Mouse (Mus musculus): ENCODE measurements around the gene Ampd3. TPM values are rescaled to one million over a fixed set of nuclear protein-coding genes. Genes with fewer than 3 reads are reported as not detected.

Gene Ampd3
- polyA plus RNA-seq, 1 experiment from 2014 or later: 1.9 TPM

DNA sequence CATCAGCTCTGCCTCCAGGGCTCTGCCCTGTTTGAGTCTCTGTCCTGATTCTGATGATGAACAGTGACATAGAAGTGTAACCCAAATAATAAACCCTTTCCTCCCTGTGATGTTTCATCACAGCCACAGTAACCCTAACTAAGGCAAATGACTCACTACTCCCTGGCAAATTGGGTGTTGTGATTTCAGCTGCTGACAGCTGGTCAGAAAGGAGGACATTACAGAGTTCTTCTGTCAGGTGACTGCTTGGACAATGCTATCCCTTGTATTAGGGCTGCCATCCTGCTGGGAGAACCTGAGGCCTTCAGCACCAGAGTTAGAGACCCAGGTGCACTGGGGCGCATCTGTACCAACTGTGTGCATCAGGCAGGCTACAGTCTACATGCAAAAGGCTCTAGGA, 14.7 kb upstream of the Ampd3 start:
- Histone ChIP-seq H3K36me3 (ENCODE audit: control insufficient read depth, insufficient read depth, low read length) (no peaks in the 10 kb centered on the region), H3K4me3 (ENCODE audit: low read depth, low read length) (no peak overlapping the region), H3K4me2 (ENCODE audit: low read length) (no peak overlapping the region), H3K27ac (ENCODE audit: low read depth) (no peak overlapping the region), H3K4me1 (replicated peaks; ENCODE audit: control insufficient read depth, insufficient read depth, low read length) (no peaks in the 10 kb centered on the region), H3K9me3 (ENCODE audit: control insufficient read depth, low read length) (no peaks in the 10 kb centered on the region), H3K27me3 (replicated peaks; ENCODE audit: control insufficient read depth, insufficient read depth, low read length) (no peaks in the 10 kb centered on the region), H3K9ac (ENCODE audit: low read length) (no peak overlapping the region)
- ATAC-seq (replicated peaks; ENCODE audit: low FRiP score, low TSS enrichment, low read depth) (no peak), DNase-seq (ENCODE audit: low spot score) (no peak)
- 96% methylated on average over 1 of the region's 1 CpGs for WGBS

DNA sequence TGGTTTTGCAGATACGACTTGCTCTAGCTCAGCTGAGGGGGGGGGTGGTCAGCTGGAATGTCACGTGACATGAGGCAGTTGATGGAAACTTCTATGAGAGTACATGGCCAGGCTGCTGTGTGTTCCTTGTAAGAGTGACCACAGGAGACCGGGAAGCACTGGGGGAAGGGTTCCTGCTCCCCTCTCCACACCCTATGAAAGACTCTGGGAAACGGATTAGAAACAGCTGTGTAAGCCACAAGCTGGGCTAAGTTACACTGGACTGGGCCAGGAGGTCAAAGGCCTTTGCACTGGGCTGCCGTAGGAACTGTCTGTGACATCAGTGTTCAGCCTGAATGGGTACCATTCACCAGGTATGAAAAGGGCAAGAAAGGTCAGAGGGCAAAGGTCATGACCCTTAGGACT, 14.1 kb upstream of the Ampd3 start:
- no peak for ATAC-seq (replicated peaks; ENCODE audit: low FRiP score, low TSS enrichment, low read depth)
- no peak for DNase-seq (ENCODE audit: low spot score)
- Histone ChIP-seq H3K4me2 (ENCODE audit: low read length) (no peak overlapping the region), H3K27me3 (replicated peaks; ENCODE audit: control insufficient read depth, insufficient read depth, low read length) (no peaks in the 10 kb centered on the region), H3K36me3 (ENCODE audit: control insufficient read depth, insufficient read depth, low read length) (no peaks in the 10 kb centered on the region), H3K9me3 (ENCODE audit: control insufficient read depth, low read length) (no peaks in the 10 kb centered on the region), H3K4me3 (ENCODE audit: low read depth, low read length) (no peak overlapping the region), H3K4me1 (replicated peaks; ENCODE audit: control insufficient read depth, insufficient read depth, low read length) (no peaks in the 10 kb centered on the region), H3K27ac (ENCODE audit: low read depth) (no peak overlapping the region), H3K9ac (ENCODE audit: low read length) (no peak overlapping the region)
- WGBS: 43% methylated on average over 5 of the region's 5 CpGs

DNA sequence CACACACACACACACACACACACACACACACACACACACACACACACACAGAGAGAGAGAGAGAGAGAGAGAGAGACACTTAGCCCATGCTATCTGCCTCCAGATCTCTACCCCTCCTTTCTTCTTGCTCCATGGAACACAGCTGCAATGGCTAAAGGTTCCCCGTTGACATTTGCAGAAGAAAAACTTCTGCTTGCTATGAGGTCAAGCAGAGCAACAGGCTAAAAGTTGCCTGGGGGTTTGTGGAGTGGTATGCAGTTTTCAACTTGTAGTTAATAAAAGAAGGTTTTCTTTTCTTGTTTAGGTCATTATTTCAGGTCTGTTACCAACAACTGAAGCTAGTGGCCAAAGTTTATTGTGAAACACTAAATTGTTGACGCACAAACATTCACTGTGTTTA, 11.6 kb upstream of the Ampd3 start:
- no peak overlapping the region for H3K27ac ChIP-seq (ENCODE audit: low read depth)
- no peaks in the 10 kb centered on the region for H3K36me3 ChIP-seq (ENCODE audit: control insufficient read depth, insufficient read depth, low read length)
- DNase-seq (ENCODE audit: low spot score): no peak
- H3K9ac ChIP-seq (ENCODE audit: low read length): no peak overlapping the region
- no peak for ATAC-seq (replicated peaks; ENCODE audit: low FRiP score, low TSS enrichment, low read depth)
- no peak overlapping the region for H3K4me2 ChIP-seq (ENCODE audit: low read length)
- H3K4me1 ChIP-seq (replicated peaks; ENCODE audit: control insufficient read depth, insufficient read depth, low read length): no peaks in the 10 kb centered on the region
- no peak overlapping the region for H3K4me3 ChIP-seq (ENCODE audit: low read depth, low read length)
- H3K27me3 ChIP-seq (replicated peaks; ENCODE audit: control insufficient read depth, insufficient read depth, low read length): no peaks in the 10 kb centered on the region
- 49% methylated on average over 2 of the region's 2 CpGs for WGBS
- no peaks in the 10 kb centered on the region for H3K9me3 ChIP-seq (ENCODE audit: control insufficient read depth, low read length)

DNA sequence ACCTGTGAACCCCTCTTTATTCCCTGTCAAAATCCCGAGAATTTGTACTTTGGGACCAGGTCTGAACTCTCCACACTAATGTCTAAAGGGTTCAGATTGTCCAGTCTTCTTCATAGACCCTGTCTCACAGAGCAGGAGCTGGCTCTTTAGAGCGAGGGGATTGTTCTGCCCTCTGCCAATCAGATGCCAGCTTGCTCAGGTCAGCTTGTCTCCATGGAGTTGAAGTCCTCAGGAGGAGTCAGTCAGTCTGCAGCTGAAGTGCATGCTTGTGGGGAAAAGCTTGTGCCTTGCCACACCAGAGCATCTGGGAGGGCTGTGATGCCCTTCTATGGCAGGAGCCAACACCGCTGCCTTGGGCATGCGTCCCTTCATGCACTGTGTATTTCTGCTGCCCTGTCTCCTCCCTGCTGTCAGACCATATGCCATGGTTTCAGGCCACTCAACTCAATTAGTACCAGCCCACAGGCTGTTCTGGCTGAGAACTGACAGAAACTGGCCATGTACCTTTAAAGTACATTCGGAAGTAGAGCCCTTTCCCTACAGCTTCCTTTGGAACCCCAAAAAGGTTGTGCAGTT, 5.3 kb upstream of the Ampd3 start:
- no peaks in the 10 kb centered on the region for H3K9me3 ChIP-seq (ENCODE audit: control insufficient read depth, low read length)
- no peak overlapping the region for H3K27ac ChIP-seq (ENCODE audit: low read depth)
- no peak overlapping the region for H3K4me2 ChIP-seq (ENCODE audit: low read length)
- H3K36me3 ChIP-seq (ENCODE audit: control insufficient read depth, insufficient read depth, low read length): no peaks in the 10 kb centered on the region
- no peak for ATAC-seq (replicated peaks; ENCODE audit: low FRiP score, low TSS enrichment, low read depth)
- H3K4me1 ChIP-seq (replicated peaks; ENCODE audit: control insufficient read depth, insufficient read depth, low read length): no peaks in the 10 kb centered on the region
- WGBS: 82% methylated on average over 5 of the region's 5 CpGs
- no peak overlapping the region for H3K4me3 ChIP-seq (ENCODE audit: low read depth, low read length)
- DNase-seq (ENCODE audit: low spot score): no peak
- H3K27me3 ChIP-seq (replicated peaks; ENCODE audit: control insufficient read depth, insufficient read depth, low read length): no peaks in the 10 kb centered on the region; the same call in 1 of the 2 replicates
- H3K9ac ChIP-seq (ENCODE audit: low read length): no peak overlapping the region

DNA sequence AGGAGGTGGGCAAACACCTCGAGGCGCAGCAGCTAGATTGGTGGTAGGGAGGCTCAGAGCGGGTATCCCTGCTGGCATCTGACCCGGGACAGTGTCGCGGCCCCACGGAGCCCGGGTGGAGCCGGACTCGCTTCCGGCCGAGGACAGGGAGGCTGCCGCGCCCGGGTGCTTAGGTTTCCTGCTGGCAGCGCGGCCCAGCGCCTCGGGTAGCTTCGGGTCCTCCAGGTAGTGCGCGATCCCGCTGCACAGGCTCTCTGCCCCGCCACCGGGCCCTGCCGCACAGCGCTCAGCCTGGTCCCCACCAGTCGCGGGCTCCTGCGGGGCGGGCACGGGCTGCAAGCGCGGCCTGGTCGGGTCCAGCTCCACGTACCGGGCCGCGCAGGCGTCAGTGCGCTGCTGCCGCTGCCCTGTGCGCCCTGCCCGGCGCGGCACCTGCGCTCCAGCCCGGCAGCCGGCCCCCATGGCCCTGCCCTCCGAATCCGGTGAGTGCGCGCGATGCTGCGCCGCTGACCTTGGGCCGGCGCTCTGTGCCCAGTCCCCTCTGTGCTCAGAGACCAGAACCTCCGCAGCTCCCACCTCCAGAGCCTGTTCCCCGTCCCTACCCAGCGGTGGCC, 552 bp downstream of the Ampd3 start:
- Histone ChIP-seq H3K9me3 (ENCODE audit: control insufficient read depth, low read length) (no peaks in the 10 kb centered on the region), H3K4me2 (ENCODE audit: low read length) (peak overlapping the region; percentile 98), H3K36me3 (ENCODE audit: control insufficient read depth, insufficient read depth, low read length) (no peaks in the 10 kb centered on the region), H3K4me1 (replicated peaks; ENCODE audit: control insufficient read depth, insufficient read depth, low read length) (peaks cover 10% of the 10 kb centered on the region; the same call in 1 of the 2 replicates), H3K9ac (ENCODE audit: low read length) (peak overlapping the region; percentile 46), H3K27me3 (replicated peaks; ENCODE audit: control insufficient read depth, insufficient read depth, low read length) (peaks cover 4% of the 10 kb centered on the region; the same call in 1 of the 2 replicates), H3K4me3 (ENCODE audit: low read depth, low read length) (peak overlapping the region; percentile 45), H3K27ac (ENCODE audit: low read depth) (no peak overlapping the region)
- peak; percentile 69 for ATAC-seq (replicated peaks; ENCODE audit: low FRiP score, low TSS enrichment, low read depth)
- DNase-seq (ENCODE audit: low spot score): peak; percentile 70
- 1% methylated on average over 61 of the region's 61 CpGs for WGBS

DNA sequence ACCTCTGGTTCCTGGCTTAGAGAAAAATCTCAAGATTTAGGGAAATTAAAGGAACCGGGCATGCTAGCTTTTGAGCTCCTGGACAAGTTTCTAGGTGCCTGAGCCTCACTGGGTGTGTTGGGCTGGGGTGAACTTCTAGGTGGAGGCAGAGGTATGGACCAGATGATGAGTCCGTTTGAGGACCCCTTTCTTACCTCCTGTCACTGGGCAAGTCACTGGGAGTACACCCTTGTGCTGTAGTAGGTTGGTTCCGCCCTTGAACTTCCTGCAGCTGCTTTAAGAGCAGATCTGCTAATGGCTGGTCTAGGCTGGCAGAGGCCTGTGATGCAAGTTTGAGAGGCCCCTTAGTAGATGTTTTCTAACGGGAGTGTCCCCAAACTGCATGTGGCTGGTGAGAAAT, 1.1 kb downstream of the Ampd3 start:
- H3K27me3 ChIP-seq (replicated peaks; ENCODE audit: control insufficient read depth, insufficient read depth, low read length): peaks cover 4% of the 10 kb centered on the region; the same call in 1 of the 2 replicates
- H3K9ac ChIP-seq (ENCODE audit: low read length): no peak overlapping the region
- peak overlapping the region; percentile 45 for H3K4me3 ChIP-seq (ENCODE audit: low read depth, low read length)
- no peak overlapping the region for H3K27ac ChIP-seq (ENCODE audit: low read depth)
- 50% methylated on average over 4 of the region's 4 CpGs for WGBS
- DNase-seq (ENCODE audit: low spot score) (peak; percentile 59), ATAC-seq (replicated peaks; ENCODE audit: low FRiP score, low TSS enrichment, low read depth) (no peak)
- H3K4me1 ChIP-seq (replicated peaks; ENCODE audit: control insufficient read depth, insufficient read depth, low read length): peaks cover 16% of the 10 kb centered on the region
- no peaks in the 10 kb centered on the region for H3K36me3 ChIP-seq (ENCODE audit: control insufficient read depth, insufficient read depth, low read length)
- peak overlapping the region; percentile 98 for H3K4me2 ChIP-seq (ENCODE audit: low read length)
- H3K9me3 ChIP-seq (ENCODE audit: control insufficient read depth, low read length): no peaks in the 10 kb centered on the region

DNA sequence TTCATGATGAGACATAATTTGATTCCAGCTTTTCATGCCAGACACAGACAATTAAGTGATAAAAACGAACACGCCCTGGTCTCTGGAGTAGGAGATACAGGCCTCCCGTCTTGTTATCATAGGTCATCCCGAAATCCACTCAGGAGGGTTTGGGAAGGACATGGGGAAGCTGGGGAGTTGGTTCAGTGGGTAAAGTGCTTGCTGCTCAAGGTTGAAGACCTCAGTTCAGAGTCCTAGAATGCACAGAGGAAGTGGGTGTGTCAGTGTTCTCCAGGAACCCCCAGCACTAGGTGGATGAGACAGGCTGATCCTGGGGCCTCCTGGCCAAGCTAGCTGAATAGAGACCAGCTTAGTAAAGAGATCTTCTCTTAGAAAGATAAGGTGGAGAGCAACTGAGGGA, 2.9 kb downstream of the Ampd3 start:
- Histone ChIP-seq H3K4me3 (ENCODE audit: low read depth, low read length) (no peak overlapping the region), H3K4me1 (replicated peaks; ENCODE audit: control insufficient read depth, insufficient read depth, low read length) (peaks cover 18% of the 10 kb centered on the region), H3K9ac (ENCODE audit: low read length) (no peak overlapping the region), H3K4me2 (ENCODE audit: low read length) (no peak overlapping the region), H3K27ac (ENCODE audit: low read depth) (no peak overlapping the region), H3K36me3 (ENCODE audit: control insufficient read depth, insufficient read depth, low read length) (no peaks in the 10 kb centered on the region), H3K27me3 (replicated peaks; ENCODE audit: control insufficient read depth, insufficient read depth, low read length) (peaks cover 4% of the 10 kb centered on the region; the same call in 1 of the 2 replicates), H3K9me3 (ENCODE audit: control insufficient read depth, low read length) (no peaks in the 10 kb centered on the region)
- ATAC-seq (replicated peaks; ENCODE audit: low FRiP score, low TSS enrichment, low read depth) (no peak), DNase-seq (ENCODE audit: low spot score) (no peak)
- 77% methylated on average over 4 of the region's 4 CpGs for WGBS

DNA sequence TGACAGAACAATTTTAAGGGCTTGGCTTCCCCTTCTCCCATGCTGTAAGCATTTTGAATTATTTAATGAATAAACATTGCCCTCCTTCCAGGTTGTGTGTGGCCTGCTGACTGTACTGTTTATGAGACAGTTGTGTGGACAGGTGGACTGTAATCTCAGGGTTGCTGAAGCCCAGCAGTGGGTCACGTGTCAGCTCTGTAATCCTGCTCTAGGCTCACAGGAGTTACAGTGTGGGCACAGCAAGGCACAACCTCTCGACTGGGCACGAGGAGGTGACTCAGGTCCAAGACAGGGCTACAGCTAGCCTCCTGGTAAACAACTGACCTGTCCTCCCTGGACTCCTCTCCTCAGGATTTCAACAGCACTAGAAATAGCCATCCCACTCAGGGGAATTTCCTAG, 4.3 kb downstream of the Ampd3 start:
- no peak for ATAC-seq (replicated peaks; ENCODE audit: low FRiP score, low TSS enrichment, low read depth)
- WGBS: 74% methylated on average over 3 of the region's 3 CpGs
- DNase-seq (ENCODE audit: low spot score): no peak
- Histone ChIP-seq H3K4me2 (ENCODE audit: low read length) (no peak overlapping the region), H3K36me3 (ENCODE audit: control insufficient read depth, insufficient read depth, low read length) (no peaks in the 10 kb centered on the region), H3K4me3 (ENCODE audit: low read depth, low read length) (no peak overlapping the region), H3K27ac (ENCODE audit: low read depth) (no peak overlapping the region), H3K4me1 (replicated peaks; ENCODE audit: control insufficient read depth, insufficient read depth, low read length) (peaks cover 18% of the 10 kb centered on the region), H3K27me3 (replicated peaks; ENCODE audit: control insufficient read depth, insufficient read depth, low read length) (peaks cover 4% of the 10 kb centered on the region; the same call in 1 of the 2 replicates), H3K9me3 (ENCODE audit: control insufficient read depth, low read length) (no peaks in the 10 kb centered on the region), H3K9ac (ENCODE audit: low read length) (no peak overlapping the region)
